Mouse (Mus musculus): ENCODE measurements around the gene Sytl3.
"Not testable (repeated sequence)": the region's sequence is repeated elsewhere in the genome, so short reads cannot be mapped to it uniquely, and the experiment has no call there.

Gene Sytl3

GRCm38 (mm10) chr17:6658801-6659200, at the start of gene Sytl3:
Gene Sytl3, plus strand, starts transcription at chr17:6659093.
- peak in 1 of 2 experiments; percentile 52 for DNase-seq (ENCODE audit: low spot score in 2 of 2)

- not testable (repeated sequence) for DNase-seq (ENCODE audit: low spot score in 2 of 2)
These were observed 45.4 kb upstream of the Sytl3 start for GRCm38 (mm10) chr17:6613524-6613923.

DNA sequence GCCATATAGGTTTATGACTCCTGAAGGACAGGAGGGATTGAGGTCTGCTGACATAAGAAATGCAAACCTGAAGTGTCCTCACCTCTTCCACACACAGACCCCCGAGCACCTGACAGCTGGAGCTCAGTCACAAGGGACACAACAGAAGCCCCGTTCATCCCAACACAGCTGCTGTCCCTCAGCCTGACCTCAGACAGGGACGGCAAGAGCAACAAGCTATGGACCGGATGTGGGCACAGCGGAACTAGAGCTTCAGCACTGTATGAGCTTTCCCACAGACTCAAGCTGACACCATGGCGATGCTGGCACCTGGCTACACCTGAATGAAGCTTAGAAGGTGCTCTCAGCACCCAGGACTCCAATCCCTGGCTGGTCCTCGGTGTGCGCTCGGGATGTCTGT, 44.6 kb upstream of the Sytl3 start:
- not testable (repeated sequence) for DNase-seq (ENCODE audit: low spot score in 2 of 2)

- DNase-seq (ENCODE audit: low spot score in 2 of 2) = not testable (repeated sequence)
These were observed 42.2 kb upstream of the Sytl3 start for GRCm38 (mm10) chr17:6616731-6617130.

DNA sequence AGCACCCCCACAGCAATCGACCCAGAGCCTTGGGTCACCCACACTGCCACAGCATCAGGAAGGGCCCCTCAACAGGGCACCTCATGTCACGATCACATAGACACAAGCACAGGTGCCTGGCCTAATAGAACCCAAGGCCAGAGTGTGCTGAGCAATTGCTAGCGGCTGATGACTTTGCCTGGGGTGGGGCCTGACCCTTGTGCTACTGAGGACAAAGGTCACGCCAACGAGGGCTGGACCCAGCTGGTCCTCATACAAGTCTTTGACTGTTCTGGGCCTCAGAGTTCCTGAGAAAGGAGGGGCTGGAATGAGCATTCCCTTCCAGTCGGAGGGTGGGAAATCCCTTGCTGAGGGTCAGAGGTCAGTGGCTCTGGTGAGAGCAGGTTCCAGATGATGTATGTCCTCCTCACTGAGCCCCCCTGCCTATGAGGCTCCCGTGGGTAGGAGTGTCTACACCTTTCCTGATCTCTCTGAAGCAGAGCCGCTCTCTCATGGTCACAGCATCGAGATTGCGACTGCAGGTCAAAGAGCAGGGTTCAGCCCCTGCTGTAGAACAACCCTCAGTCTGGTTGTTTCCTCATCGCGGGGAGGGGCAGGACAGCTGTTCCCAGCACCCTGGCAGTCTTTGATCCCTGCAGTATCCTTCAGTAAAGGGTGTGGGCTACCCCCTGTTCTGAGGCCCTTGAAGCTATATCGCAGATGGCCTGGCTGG, 41.0 kb upstream of the Sytl3 start:
- DNase-seq (ENCODE audit: low spot score in 2 of 2) = not testable (repeated sequence)

- DNase-seq (ENCODE audit: low spot score in 2 of 2) = not testable (repeated sequence)
These were observed 39.6 kb upstream of the Sytl3 start for GRCm38 (mm10) chr17:6619271-6619670.

- not testable (repeated sequence) for DNase-seq (ENCODE audit: low spot score in 2 of 2)
These were observed 38.9 kb upstream of the Sytl3 start for GRCm38 (mm10) chr17:6620035-6620434.

- DNase-seq (ENCODE audit: low spot score in 2 of 2) = not testable (repeated sequence)
These were observed 38.0 kb upstream of the Sytl3 start for GRCm38 (mm10) chr17:6620730-6621451.

GRCm38 (mm10) chr17:6621976-6622375, 36.9 kb upstream of the Sytl3 start:
- not testable (repeated sequence) for DNase-seq (ENCODE audit: low spot score in 2 of 2)

GRCm38 (mm10) chr17:6624926-6625558, 33.9 kb upstream of the Sytl3 start:
- DNase-seq (ENCODE audit: low spot score in 2 of 2) = not testable (repeated sequence)

DNA sequence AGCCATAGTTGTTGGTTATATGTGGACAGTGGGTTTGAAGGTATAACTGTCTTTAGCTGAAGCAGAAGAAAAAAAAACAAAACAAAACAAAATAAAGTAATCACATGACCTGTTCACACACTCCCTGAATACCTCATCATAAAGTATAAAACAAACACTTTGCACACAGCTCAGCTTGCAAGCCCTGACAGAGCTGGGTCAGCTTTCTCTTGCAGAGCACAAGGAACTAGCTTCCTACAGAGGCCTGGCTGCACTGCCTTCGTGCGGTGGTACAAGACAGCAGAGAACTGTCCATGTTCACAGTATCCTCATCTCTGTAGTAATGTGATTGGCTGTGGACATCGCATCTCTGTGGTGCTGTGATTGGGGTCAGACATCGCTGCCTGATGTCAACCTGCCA, 28.5 kb upstream of the Sytl3 start:
- not testable (repeated sequence) for DNase-seq (ENCODE audit: low spot score in 2 of 2)

DNA sequence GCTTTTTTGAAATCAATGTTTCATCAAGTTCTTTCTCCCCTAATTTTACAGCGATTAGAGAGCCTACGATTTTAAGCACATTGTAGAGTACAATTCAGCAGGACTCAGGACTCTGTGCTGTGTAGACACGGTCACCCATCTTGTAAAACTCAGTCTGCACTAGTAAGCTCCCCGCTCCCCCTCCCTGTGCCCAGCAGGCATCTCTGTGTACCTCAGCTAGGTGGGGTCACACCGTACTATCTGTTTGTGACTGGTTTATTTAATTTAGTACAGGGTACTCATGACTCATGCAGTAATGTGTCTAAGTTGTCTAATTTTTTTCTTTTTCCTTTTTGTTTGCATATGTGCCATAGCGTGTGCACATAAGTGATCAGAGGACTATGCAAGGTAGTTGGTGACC, 26.0 kb upstream of the Sytl3 start:
- not testable (repeated sequence) for DNase-seq (ENCODE audit: low spot score in 2 of 2)

GRCm38 (mm10) chr17:6635781-6636180, 23.1 kb upstream of the Sytl3 start:
- DNase-seq (ENCODE audit: low spot score in 2 of 2) = not testable (repeated sequence)

- DNase-seq (ENCODE audit: low spot score in 2 of 2) = no peak
These were observed 22.0 kb upstream of the Sytl3 start for GRCm38 (mm10) chr17:6636861-6637260.

DNA sequence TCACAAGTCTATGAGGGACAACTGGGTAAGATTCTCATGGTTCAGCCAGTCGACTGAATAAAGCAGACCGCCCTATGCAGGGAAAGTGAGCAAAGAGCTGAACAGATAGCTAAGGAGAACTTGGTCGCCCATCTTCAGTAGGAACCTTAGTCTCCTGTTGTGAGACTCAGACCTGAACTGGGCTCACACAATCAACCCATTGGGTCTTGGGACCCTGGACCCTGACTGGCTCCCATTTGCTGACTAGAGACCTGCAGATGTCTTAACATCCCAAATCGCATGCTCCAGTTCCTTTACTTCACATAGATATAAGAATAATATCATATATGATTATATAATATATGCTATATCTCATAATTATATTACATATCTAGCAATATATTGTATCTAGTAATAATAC, 21.5 kb upstream of the Sytl3 start:
- not testable (repeated sequence) for DNase-seq (ENCODE audit: low spot score in 2 of 2)

- not testable (repeated sequence) for DNase-seq (ENCODE audit: low spot score in 2 of 2)
These were observed 20.4 kb upstream of the Sytl3 start for GRCm38 (mm10) chr17:6638444-6638843.

DNA sequence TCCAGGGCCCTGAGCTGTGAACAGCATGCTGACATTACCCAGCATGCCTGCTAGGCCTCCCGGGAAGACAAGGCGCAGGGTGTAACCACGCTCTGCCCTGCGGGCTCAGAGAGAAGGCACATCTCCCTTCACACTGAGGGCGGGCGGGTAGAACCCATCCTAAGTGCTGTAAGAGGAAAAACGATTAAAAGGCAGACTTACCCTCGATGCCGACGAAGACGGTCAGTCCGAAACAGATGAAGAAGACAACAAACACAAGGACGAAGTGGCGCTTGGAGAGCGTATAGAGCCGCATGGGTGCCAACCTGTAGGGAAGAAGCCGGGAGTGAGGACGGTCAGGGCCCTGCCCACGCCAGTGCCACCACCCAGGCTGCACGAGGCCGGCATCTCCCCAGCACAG, 19.4 kb upstream of the Sytl3 start:
- not testable (repeated sequence) for DNase-seq (ENCODE audit: low spot score in 2 of 2)

DNA sequence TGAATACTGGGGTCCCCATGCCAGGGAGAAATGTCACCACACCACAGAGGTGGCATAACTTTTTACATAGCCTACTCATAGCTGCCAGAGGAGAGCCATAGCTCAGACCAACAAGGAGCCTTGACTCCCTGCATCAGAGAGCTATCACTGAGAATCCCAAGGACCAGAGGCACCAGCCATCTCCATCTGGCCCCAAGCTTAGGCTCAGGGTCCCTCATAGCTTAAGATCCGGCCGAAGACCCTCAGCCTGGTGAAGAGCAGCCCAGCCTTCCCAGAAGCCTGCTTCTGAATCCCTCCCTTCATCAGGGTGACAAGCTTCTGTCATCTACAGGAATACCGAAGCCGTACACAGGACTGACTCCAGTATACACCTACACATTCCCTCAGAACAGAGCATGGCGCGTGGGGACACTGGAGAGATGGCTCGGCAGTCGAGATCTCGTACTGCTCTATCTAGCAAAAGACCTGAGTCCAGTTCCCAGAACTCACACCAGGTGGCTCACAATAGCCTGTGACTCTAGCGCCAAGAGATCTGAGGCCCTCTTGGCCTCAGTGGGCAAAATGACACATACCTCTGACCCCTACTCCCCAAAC, 18.8 kb upstream of the Sytl3 start:
- DNase-seq (ENCODE audit: low spot score in 2 of 2) = not testable (repeated sequence)

GRCm38 (mm10) chr17:6640771-6641429, 18.0 kb upstream of the Sytl3 start:
- DNase-seq (ENCODE audit: low spot score in 2 of 2) = not testable (repeated sequence)

DNA sequence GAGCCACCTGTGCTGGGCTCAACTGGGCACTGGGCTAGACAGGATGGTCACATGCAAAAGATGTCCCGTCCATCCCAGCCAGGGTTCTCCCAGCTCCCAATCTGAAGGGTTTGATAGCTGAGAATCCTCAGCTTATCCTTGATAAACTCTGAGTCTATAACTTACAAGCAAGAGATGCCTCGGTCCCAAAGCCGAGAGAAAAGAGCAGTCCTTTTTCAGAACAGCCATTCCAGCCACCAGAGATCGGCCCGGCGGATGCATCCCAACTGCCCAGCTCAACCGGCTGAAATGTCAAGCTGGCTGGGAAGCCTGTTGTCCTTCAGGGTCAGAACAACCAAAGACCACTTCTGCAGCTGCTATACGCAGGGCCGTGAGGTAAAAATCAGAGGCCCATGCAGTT, 14.7 kb upstream of the Sytl3 start:
- not testable (repeated sequence) for DNase-seq (ENCODE audit: low spot score in 2 of 2)

DNA sequence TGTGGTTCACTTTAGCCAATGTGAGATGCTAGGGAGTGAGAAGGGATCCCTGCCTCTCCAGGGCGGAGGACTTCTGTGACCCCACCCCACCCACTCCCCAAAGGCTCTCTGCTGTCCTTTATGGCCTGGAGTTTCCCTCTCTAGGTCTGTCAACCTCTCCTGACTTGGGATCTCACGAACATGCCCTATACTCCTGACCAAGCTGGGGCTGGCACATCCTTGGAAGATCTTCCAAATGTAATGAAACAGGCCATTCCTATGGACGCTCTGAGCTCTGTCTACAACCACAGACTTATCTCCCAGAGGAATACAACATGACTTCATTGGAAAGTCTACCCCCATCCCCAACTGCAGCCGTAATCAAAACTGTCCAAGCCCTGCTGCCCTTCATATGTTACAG, 14.2 kb upstream of the Sytl3 start:
- DNase-seq (ENCODE audit: low spot score in 2 of 2) = not testable (repeated sequence)

DNA sequence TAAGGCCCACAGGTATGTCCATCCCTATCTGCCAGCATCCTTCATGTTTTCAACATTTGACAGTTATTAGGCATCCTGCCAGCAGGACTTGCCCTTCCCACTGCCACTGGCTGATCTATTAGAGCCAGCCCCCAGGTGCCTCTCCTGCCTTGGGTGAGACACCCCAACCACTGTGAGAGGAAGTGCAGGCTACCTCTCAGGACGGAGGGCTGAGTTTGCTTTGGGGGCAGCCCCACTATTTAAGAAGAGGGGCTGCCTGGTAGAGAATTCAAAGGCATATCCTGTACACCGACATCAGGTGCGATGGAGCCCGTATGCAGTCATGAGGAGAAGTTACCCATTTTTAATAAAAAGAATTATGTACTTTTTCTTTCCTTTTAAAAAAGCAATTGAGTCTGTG, 13.2 kb upstream of the Sytl3 start:
- DNase-seq (ENCODE audit: low spot score in 2 of 2) = not testable (repeated sequence)
